Mouse (Mus musculus) hindlimb bud, embryonic 11.5 days (tissue): Measurements from ENCODE around the gene Col4a4.

ENCODE experiments used
- DNase-seq: peaks from one replicate; pipeline ENCODE4 v3.0.0-alpha.2; 2012; ENCODE audit warnings: low read depth, low spot score; ENCODE audit errors: extremely low spot score

The Col4a4 gene

DNA sequence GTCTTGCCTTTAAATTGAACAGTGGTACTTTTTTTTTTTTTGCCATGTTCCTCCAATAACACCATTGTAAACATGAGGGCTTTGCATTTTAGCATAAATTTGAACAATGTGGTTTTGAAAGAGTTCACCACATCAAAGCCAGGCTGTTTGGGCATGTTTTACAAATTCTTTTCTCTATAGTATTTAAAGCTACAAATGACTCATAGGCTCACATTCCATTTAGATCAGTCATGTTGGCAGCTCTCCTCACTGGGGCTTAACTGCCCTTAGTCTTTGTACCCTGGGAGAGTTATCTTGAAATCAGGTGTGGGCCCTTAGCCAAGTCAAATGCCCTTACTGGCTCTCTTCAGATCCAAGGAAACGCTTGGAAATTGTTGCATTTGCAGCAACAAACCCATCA, 157.6 kb downstream of the Col4a4 start:
- no peak for DNase-seq

DNA sequence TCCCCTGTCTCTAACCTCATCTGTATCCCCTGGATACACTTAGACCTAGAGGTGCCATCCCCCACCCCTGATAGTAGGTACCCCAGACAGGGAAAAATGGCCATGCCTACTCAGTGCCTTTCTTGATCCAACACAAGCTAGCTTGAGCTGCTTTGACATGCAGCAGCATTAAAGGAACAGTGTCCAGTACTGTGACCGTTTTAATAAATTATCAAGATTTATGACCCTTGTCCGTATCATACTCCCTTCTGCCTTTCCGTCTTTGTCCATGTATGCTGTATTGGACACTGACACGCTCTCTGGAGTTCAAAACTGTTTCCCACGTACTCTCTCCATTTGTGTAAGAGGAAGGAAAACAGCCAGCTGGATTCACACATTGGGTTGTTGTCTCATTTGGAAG, 158.9 kb downstream of the Col4a4 start:
- no peak for DNase-seq

DNA sequence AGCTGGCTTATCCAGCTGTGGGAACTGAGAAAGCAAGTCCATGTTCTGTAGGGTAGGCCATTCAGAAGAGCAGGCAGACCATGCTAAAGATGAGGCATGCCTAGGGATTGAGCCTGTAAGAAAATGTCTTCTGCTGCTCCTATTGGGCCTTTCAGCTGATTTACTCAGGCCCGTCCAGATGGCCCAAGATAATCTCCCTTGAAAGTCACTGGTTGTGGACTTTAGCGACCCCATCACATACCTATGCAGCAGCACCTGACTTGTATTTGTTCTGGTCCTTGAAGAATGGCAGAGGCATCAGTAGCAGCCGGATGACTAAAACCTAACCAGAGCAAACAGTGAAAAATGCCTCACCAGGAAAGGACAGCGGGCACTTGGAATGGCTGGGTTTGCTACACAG, 171.0 kb downstream of the Col4a4 start:
- no peak for DNase-seq

DNA sequence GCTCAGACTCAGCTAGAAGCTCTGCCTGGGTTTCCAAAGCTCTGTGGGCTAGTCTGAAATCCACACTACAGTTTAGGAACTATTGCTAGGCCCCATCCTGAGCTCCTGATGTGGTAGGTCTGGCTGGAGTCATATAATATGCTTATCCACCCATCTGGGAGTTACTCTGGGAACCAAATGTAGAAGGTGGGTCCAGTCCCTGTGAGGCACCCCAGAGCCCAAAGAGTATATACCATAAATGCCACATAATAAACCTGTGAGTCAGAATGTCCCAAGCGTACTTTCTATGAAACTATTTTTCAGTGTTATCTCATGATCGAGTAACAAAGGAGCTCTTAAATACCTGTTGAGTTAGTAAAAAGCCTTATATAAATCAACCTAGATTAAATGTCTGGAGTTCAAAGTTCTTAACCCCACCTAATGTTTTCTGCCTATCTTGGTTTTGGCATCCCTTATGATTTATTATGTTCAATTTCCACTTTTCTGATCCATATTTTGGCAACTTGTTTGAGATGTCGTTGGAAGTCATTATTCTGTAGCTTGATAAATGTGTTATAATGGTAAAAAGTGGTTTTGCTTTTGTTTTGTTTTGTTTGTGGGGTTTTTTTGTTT, 172.1 kb downstream of the Col4a4 start:
- DNase-seq, result no peak

DNA sequence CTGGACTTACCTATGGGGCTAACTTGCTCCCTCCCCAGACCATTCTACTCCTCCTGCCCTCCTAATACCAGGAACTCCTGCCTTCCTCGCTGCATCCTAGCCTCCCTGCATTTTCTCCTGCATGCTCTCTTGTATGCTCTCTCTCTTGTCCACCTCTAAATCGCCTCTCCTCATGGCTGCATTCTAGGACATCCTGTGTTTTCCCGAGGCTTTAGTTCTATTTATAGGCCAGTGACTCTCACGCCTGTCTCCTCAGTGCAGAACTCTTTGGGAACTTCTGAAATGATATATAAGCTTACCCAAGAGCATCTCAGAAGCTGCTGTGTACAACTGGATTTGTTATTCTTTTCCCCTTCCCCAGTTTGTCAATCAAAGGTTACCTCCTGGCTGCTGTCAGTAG, 174.6 kb downstream of the Col4a4 start:
- no peak for DNase-seq

DNA sequence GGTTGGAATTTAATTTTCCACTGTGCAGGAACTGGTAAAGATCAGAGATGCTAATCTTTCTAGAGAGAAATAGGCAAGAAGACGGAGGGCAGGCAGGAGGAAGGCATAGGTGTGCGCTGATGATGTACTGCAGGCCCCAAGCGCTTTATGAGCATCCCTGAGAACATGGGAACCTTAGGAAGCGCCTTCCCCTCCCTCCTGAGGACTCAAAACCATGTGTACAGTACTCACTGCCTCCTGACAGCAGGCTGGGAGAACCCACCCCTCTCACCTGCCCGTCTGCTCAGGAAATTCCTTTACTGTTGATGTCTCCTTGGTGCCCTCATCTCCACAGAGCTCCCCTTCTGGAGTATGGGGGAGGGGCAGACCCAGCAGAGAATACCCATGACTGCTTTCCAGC, 175.1 kb downstream of the Col4a4 start:
- DNase-seq, result no peak

DNA sequence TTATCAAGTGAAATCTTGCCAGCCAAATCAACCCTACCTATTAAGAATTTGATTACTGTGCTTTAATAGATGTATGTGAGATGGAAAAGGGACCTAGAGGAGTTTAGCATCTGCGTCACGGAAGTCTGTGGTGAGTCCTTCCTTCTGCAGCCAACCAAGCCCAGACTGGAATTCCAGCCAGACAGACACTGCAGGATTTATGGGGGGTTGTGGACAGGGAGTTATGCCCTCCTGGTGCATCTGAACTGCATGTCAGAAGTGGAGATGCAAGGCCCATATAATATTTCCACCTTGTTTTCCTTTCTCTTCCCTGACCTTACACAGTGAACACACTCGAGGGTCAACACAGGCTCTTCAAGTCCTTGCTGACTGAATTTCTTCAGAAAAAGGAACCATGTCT, 176.1 kb downstream of the Col4a4 start:
- DNase-seq, result no peak

DNA sequence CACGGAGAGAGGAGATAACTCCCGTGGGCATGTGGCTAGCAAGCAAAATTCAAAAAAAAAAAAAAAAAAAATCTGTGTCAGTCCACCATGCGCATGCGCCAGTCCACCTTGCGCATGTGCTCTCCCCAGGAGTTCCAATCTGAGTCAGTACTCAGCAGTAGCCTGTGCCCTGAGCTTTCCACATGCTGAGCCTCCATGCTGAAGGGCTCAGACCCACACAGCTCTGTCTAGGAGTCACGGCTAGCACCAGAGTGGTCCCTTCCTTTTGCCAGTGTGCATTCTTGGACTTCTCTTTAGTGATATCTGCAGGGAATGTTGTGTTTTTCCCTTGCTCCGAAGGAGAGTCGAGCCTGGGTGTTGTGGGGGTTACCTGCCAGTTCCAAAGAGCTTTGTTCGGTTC, 177.4 kb downstream of the Col4a4 start:
- no peak for DNase-seq

DNA sequence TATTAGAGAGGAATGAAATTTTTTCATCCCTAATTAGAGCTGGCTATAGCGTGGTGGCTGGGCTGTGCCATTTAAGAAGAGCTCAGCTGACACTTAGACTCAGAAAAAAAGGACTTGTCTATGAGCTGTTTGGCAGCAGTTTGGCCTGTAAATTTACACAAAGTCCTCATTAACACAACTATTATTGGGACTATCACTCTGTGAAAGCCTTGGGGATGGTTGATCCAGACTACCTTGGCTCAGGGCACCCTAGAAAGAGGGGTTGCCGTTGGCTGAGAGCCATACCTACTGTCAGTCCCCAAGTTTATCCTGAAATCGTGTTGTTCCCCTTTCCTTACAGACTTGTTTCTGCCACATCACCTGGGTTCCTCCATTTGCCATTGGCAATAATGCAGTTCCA, 178.9 kb downstream of the Col4a4 start:
- DNase-seq, result no peak
